Mouse (Mus musculus) liver, embryonic 14.5 days (tissue): ENCODE data around the gene Gm14214.

Experiments
- CTCF ChIP-seq: IDR thresholded peaks from 2 replicates; pipeline ENCODE4 v1.5.1; 2016; ENCODE audit warnings: antibody characterized with exemption, low read depth, control low read depth
- EP300 ChIP-seq: IDR thresholded peaks from 2 replicates; pipeline ENCODE4 v1.6.1; 2016; ENCODE audit warnings: antibody characterized with exemption, low read depth

DNA sequence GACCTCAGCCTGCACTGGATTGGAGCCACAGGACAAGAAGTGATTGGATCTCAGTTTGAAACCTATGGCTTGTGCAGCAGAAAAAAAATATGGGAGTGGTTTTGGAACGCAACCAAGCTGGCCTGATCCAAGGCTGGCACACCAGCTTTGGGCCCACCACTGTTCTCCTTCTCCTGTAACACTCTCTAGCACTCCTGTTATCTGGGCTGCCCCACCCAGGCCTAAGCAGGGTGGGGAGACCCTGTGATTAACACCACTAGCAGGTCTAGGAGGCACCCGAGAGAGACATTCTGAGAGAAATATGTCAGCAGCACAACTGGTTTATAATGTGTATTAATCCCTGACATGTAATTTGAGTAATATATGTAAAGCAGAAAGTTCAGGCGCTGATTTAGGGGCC, 6.6 kb downstream of the Gm14214 start:
- no peak for TF ChIP-seq CTCF
- no peak for TF ChIP-seq EP300
